Mouse (Mus musculus): ENCODE data around the gene Cyp17a1.
A peak's percentile ranks its signal among the peaks of the same experiment; 100 is the strongest.

Gene Cyp17a1

GRCm38 (mm10) chr19:46641420-46642085 is 31.4 kb downstream of the Cyp17a1 start:
- peak; percentile 87 for DNase-seq

GRCm38 (mm10) chr19:46640780-46641179 is 32.2 kb downstream of the Cyp17a1 start:
- no peak for DNase-seq

GRCm38 (mm10) chr19:46639496-46639895 is 33.5 kb downstream of the Cyp17a1 start:
- DNase-seq: peak; percentile 59

- no peak for DNase-seq
Observed at GRCm38 (mm10) chr19:46639053-46639452, 33.9 kb downstream of the Cyp17a1 start.

GRCm38 (mm10) chr19:46637598-46637997 is 35.4 kb downstream of the Cyp17a1 start:
- DNase-seq: no peak

- DNase-seq: peak; percentile 61
Observed at GRCm38 (mm10) chr19:46635766-46636165, 37.2 kb downstream of the Cyp17a1 start.

GRCm38 (mm10) chr19:46631637-46632036 is 41.3 kb downstream of the Cyp17a1 start:
- DNase-seq: no peak

GRCm38 (mm10) chr19:46629807-46630206 is 43.2 kb downstream of the Cyp17a1 start:
- DNase-seq: no peak

GRCm38 (mm10) chr19:46628403-46628802 is 44.6 kb downstream of the Cyp17a1 start:
- no peak for DNase-seq

GRCm38 (mm10) chr19:46625519-46625918 is 47.5 kb downstream of the Cyp17a1 start:
- no peak for DNase-seq

GRCm38 (mm10) chr19:46625015-46625414 is 48.0 kb downstream of the Cyp17a1 start:
- DNase-seq: no peak

GRCm38 (mm10) chr19:46623790-46624772 is 48.9 kb downstream of the Cyp17a1 start:
- DNase-seq: peak; percentile 70

GRCm38 (mm10) chr19:46623194-46623667 is 49.7 kb downstream of the Cyp17a1 start:
- peak; percentile 63 for DNase-seq

GRCm38 (mm10) chr19:46622659-46623193 is 50.2 kb downstream of the Cyp17a1 start:
- no peak for DNase-seq

GRCm38 (mm10) chr19:46621236-46622183 is 51.5 kb downstream of the Cyp17a1 start:
- no peak for DNase-seq

GRCm38 (mm10) chr19:46620016-46620808 is 52.8 kb downstream of the Cyp17a1 start:
- DNase-seq: no peak

GRCm38 (mm10) chr19:46619518-46619917 is 53.5 kb downstream of the Cyp17a1 start:
- DNase-seq: no peak

- DNase-seq: peak; percentile 55
Observed at GRCm38 (mm10) chr19:46619001-46619400, 54.0 kb downstream of the Cyp17a1 start.

GRCm38 (mm10) chr19:46618322-46618721 is 54.6 kb downstream of the Cyp17a1 start:
- no peak for DNase-seq

GRCm38 (mm10) chr19:46617361-46617760 is 55.6 kb downstream of the Cyp17a1 start:
- DNase-seq: no peak

Measured in kidney, postnatal 10 days (tissue).